Mouse (Mus musculus) layer of hippocampus, adult 9-11 months (tissue): Measurements from ENCODE around the gene Arfrp1.

Experiments used
- DNase-seq: peaks from one replicate; pipeline ENCODE4 v3.0.0; 2022

Gene Arfrp1

GRCm38 (mm10) chr2:181375787-181376186 is 10.6 kb upstream of the Arfrp1 start:
- no peak for DNase-seq

DNA sequence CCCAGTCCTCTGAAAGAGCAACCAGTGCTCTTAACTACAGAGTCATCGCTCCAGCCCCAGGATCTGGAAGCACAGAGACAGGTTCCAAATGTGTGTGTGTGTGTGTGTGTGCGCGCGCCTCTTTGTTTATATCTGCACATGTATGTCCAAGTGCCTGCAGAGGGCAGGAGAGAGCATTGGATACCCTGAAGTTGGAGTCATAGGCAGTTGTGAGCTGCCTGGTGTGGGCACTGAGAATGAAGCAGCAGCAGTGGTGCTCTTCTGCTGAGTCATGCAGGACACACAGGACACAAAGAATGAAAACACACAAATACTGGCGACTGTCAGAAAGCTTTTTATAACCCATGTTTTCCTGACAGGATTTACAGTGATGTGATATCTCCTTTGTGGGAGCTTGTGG is 4.8 kb upstream of the Arfrp1 start:
- DNase-seq = no peak

DNA sequence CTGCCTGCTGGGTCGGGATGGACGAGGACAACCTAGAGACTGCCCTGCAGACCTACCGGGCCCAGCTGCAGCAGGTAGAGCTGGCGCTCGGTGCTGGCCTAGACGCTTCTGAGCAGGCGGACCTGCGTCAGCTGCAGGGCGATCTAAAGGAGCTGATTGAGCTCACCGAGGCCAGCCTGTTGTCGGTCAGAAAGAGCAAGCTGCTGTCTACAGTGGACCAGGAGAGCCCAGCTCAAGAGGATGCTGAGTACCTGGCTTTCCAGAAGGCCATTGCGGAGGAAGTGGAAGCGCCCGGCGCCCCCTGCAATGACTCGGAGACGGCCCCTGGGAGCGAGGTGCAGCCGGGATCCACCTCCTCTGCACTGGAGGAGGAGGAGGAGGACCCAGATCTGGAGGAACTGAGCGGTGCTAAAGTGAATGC is 461 bp upstream of the Arfrp1 start:
- DNase-seq = no peak

- no peak for DNase-seq
Measured at GRCm38 (mm10) chr2:181364487-181364859, 731 bp downstream of the Arfrp1 start.

- DNase-seq = no peak
Measured at GRCm38 (mm10) chr2:181363946-181364345, 1.3 kb downstream of the Arfrp1 start.

- DNase-seq = no peak
Measured at GRCm38 (mm10) chr2:181356780-181357179, 8.4 kb downstream of the Arfrp1 start.

DNA sequence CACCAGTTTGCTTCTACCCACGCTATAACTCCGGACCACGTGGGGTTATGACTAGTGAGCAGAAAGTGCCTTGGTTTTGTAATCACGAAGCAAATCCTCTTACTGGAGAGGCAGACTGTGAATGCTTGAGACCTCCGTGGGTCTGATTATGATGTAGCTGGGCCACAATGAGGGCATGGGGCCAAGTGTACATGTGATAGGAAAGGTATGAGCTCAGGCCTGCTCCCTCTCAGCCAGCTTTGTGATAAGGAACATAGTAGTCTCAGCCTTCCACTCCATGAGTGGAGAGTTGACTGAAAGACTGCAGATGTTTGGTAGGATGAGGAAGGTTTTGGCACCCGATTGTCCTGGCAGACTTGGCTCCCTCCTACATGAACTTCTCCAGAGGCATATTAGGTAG is 22.4 kb downstream of the Arfrp1 start:
- no peak for DNase-seq

DNA sequence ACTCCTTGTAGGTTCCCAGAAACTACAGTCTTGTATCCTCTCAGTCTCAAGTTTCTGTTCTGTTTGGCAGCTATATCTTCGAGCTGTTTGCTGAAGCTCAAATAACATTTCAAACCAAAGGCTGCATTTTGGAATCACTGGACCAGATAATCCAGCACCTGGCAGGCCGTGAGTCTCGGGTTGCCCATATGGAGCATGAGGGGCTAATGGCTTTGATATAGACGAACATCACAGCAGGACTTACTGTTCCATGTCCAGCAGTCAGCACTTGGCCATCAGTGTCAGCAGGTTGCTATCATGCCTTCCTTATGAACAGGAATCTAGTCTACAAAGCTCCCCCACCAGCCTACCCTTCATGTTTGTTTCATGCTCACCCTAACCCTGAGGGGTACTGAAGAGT is 24.8 kb downstream of the Arfrp1 start:
- DNase-seq = no peak

DNA sequence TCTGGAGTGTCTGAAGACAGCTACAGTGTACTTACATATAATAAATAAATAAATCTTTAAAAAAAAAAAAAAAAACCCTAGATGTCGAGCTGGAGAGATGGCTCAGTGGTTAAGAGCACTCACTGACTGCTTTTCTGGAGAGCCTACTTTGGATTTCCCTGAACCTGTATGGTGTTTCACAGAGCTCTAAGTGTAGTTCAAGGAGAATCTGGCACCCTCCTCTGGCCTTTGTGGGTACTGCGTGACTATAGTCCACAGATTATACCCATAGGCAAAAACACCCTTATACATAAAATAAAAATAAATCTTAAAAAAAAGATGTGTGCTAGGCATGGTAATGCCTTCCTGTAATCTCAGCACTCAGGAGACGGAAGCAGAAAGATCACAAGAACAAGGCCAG is 31.2 kb downstream of the Arfrp1 start:
- peak; percentile 57 for DNase-seq

DNA sequence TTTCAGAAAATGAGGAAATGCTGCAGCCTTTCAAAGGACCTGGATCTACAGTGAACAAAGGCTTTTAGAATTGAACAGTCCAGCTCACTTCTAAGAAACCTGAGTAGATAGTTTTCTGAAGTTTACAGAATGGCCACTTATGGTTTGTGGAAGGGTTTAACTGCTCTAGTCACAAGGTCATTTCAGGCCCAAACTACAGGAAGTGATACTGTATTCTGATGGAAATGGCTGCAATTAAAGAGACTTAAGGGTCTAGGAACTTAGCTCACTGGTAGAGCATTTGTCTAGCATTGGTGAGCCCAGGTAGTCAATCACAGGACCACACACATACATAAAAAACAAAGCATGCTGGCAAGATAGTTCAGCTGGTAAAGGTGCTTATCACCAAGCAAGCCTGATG is 32.7 kb downstream of the Arfrp1 start:
- no peak for DNase-seq

DNA sequence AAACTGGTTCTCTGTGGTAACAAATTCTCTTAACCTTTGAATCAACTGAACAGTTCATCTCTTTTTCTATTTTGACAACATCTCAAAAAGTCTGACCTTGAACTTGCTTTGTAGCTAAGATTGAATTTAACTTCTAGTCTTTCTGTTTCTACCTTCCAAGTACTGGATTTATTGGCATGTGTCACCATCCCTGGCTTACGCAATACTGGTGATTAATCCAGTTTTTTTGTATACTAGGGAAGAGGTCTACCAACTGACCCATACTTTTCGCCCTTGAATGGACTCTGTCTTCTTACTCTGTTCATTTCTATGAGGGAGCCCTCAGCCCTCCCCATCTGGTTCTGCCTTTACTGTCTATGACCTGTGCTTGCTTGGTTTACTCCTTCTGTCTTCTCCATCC is 39.1 kb downstream of the Arfrp1 start:
- no peak for DNase-seq

GRCm38 (mm10) chr2:181322136-181322535 is 43.1 kb downstream of the Arfrp1 start:
- DNase-seq = no peak

DNA sequence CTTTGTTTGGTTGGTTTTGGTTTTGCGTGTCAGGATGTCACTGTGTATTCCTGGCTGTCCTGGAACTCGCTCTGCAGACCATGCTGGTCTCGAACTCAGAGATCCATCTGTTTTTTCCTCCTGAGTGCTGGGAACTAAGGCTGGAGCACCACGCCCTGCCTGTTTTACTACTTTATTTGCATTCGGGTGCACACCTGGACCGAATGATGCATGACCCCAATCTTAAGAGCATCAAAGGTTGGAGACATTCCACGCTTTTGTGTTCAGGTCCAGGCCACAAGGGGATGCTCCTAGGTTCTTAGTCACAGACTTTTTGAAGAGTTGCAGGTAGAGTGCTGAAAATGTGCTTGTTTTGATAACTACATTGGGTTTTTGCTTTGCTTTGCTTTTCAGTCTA is 45.1 kb downstream of the Arfrp1 start:
- DNase-seq = no peak

- peak; percentile 76 for DNase-seq
Measured at GRCm38 (mm10) chr2:181319248-181320102, 45.7 kb downstream of the Arfrp1 start, which contains the start of gene Rtel1. Rtel1 (plus strand) TSS chr2:181319739.

- peak; percentile 62 for DNase-seq
Measured at GRCm38 (mm10) chr2:181314080-181314810, 51.0 kb downstream of the Arfrp1 start, which contains the start of gene Stmn3. Stmn3 (minus strand) TSS chr2:181314500.

- DNase-seq = no peak
Measured at GRCm38 (mm10) chr2:181313344-181314079, 51.7 kb downstream of the Arfrp1 start.

DNA sequence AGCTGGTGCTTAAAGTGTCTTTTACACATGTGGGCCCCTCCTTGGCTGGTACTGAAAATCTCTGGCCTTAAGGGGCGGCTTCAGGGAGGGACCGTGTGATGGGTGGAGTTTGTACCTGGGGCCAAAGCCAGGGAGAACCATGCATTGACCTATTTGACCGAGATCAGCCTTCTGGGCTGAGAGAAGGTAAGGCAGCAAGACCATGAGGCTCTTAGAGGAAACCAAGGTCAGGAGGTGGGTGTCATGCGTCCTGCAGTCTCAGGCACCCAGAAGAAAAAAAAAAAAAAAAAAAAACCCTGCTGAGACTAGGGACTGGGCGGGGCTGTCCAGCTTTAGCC is 52.2 kb downstream of the Arfrp1 start:
- no peak for DNase-seq

GRCm38 (mm10) chr2:181312435-181312834 is 52.8 kb downstream of the Arfrp1 start:
- no peak for DNase-seq
